Mouse (Mus musculus) skeletal muscle tissue, adult 2 months (tissue): Measurements from ENCODE around the gene Zfp597.

Experiments used
- DNase-seq: peaks from one replicate; pipeline ENCODE4 v3.0.0-alpha.2; 2012; ENCODE audit warnings: low read depth, low spot score

The Zfp597 gene

GRCm38 (mm10) chr16:3884201-3885064 lies at the start of gene Zfp597, which contains the start of gene Gm20695:
Gene Zfp597 (minus strand): TSS chr16:3884561.
Gene Gm20695 (plus strand): TSS chr16:3884648.
- peak; percentile 96 for DNase-seq

- peak; percentile 10 for DNase-seq
These were observed 49.7 kb upstream of the Zfp597 start for GRCm38 (mm10) chr16:3934091-3934490.

GRCm38 (mm10) chr16:3933536-3933935 lies 49.2 kb upstream of the Zfp597 start:
- no peak for DNase-seq

- DNase-seq: peak; percentile 9
These were observed 44.8 kb upstream of the Zfp597 start for GRCm38 (mm10) chr16:3929151-3929550.

- no peak for DNase-seq
These were observed 44.2 kb upstream of the Zfp597 start for GRCm38 (mm10) chr16:3928582-3928981.

- no peak for DNase-seq
These were observed 39.6 kb upstream of the Zfp597 start for GRCm38 (mm10) chr16:3923966-3924365.

GRCm38 (mm10) chr16:3923515-3923914 lies 39.2 kb upstream of the Zfp597 start:
- DNase-seq: no peak

- DNase-seq: no peak
These were observed 36.4 kb upstream of the Zfp597 start for GRCm38 (mm10) chr16:3920756-3921155.

GRCm38 (mm10) chr16:3909118-3909517 lies 24.8 kb upstream of the Zfp597 start:
- DNase-seq: no peak

GRCm38 (mm10) chr16:3908537-3909111 lies 24.3 kb upstream of the Zfp597 start, which contains the start of the genes 1700037C18Rik and Cluap1:
Gene 1700037C18Rik (minus strand): TSS chr16:3908689.
Gene Cluap1 (plus strand): TSS chr16:3908801.
- peak; percentile 93 for DNase-seq

GRCm38 (mm10) chr16:3907471-3907870 lies 23.1 kb upstream of the Zfp597 start:
- DNase-seq: no peak

GRCm38 (mm10) chr16:3896553-3896952 lies 12.2 kb upstream of the Zfp597 start:
- no peak for DNase-seq

- DNase-seq: no peak
These were observed 11.7 kb upstream of the Zfp597 start for GRCm38 (mm10) chr16:3896046-3896445.

- DNase-seq: peak; percentile 60
These were observed 10.9 kb upstream of the Zfp597 start for GRCm38 (mm10) chr16:3895173-3895792.

GRCm38 (mm10) chr16:3893739-3894138 lies 9.4 kb upstream of the Zfp597 start:
- DNase-seq: no peak

- DNase-seq: no peak
These were observed 7.4 kb upstream of the Zfp597 start for GRCm38 (mm10) chr16:3891621-3892295.

- no peak for DNase-seq
These were observed 807 bp upstream of the Zfp597 start for GRCm38 (mm10) chr16:3885065-3885670.

GRCm38 (mm10) chr16:3876346-3876745 lies 8.0 kb downstream of the Zfp597 start:
- no peak for DNase-seq

- DNase-seq: peak; percentile 85
These were observed 11.9 kb downstream of the Zfp597 start, which contains the start of gene Naa60 for GRCm38 (mm10) chr16:3872216-3873047. Gene Naa60 (plus strand): TSS chr16:3872375.

- DNase-seq: no peak
These were observed 12.5 kb downstream of the Zfp597 start for GRCm38 (mm10) chr16:3871815-3872214.
